Mouse (Mus musculus) hindbrain, postnatal 0 days (tissue): ENCODE results near the gene Rbm47. TPM values are rescaled to one million over a fixed set of nuclear protein-coding genes. Genes with fewer than 3 reads are reported as not detected.

Source experiments
- ATAC-seq: fragments of 200-750 bp; cut with Nextera tagmentation; 2 replicates; pipeline ENCODE4 v1.8.0; 2017; ENCODE audit warnings: mild to moderate bottlenecking, moderate TSS enrichment, moderate library complexity
- DNase-seq: peaks from one replicate; pipeline ENCODE4 v3.0.0-alpha.2; 2015; ENCODE audit warnings: low spot score
- H3K27ac ChIP-seq: fragments of 300-500 bp; sonication (generic); 2 replicates; pipeline ENCODE4 v1.5.1; 2014; ENCODE audit warnings: mild to moderate bottlenecking
- H3K27me3 ChIP-seq: fragments of 300-500 bp; sonication (generic); 2 replicates; pipeline ENCODE4 v1.6.1; 2014; ENCODE audit warnings: low read length, mixed read lengths; ENCODE audit not compliant: insufficient read depth
- H3K36me3 ChIP-seq: fragments of 300-500 bp; sonication (generic); 2 replicates; pipeline ENCODE4 v1.6.1; 2014; ENCODE audit warnings: low read length, mixed read lengths; ENCODE audit not compliant: insufficient read depth
- H3K4me1 ChIP-seq: fragments of 300-500 bp; sonication (generic); 2 replicates; pipeline ENCODE4 v1.6.1; 2014; ENCODE audit warnings: antibody characterized with exemption, low read length, mixed read lengths; ENCODE audit not compliant: insufficient read depth
- H3K4me2 ChIP-seq: fragments of 300-500 bp; sonication (generic); 2 replicates; pipeline ENCODE4 v1.6.1; 2014; ENCODE audit warnings: low read depth, mild to moderate bottlenecking, low read length, moderate library complexity, mixed read lengths
- H3K4me3 ChIP-seq: fragments of 300-500 bp; sonication (generic); 2 replicates; pipeline ENCODE4 v1.5.1; 2014; ENCODE audit warnings: low read length
- H3K9ac ChIP-seq: fragments of 300-500 bp; sonication (generic); replicated peaks from 2 replicates; pipeline ENCODE4 v1.6.1; 2014; ENCODE audit warnings: mild to moderate bottlenecking, low read length, moderate library complexity, mixed read lengths
- H3K9me3 ChIP-seq: fragments of 300-500 bp; sonication (generic); 2 replicates; pipeline ENCODE4 v1.6.1; 2016; ENCODE audit warnings: low read length, mixed read lengths
- CTCF ChIP-seq: IDR thresholded peaks from 2 replicates; pipeline ENCODE4 v1.5.1; 2016; ENCODE audit warnings: antibody characterized with exemption, control low read depth, low read depth
- WGBS: fragments of 180-500 bp; shearing (Covaris S2); extraction: QIAGEN DNeasy Blood & Tissue Kit; methylation state at CpG from one replicate; pipeline ENCODE4 v1.1.7; 2014; 5-methylcytosine and 5-hydroxymethylcytosine counted together
- polyA plus RNA-seq: library from polyadenylated mRNA; unstranded; fragments of >200 nt; fragmentation: Nextera tagmentation; extraction: Ambion mirVana; gene quantifications from 2 replicates; pipeline ENCODE4 v1.2.1, GENCODE M21; 2015
- total RNA-seq: library from RNA; depleted of rRNA; stranded (reverse); fragments of >200 nt; gene quantifications from 2 replicates; pipeline ENCODE4 v1.2.3, GENCODE M21; 2014

Gene Rbm47
- total and polyA plus RNA-seq, 2 experiments from 2014 or later, result 2.5 to 5.0 TPM

- Histone ChIP-seq H3K9me3 (no peaks in the 10 kb centered on the region), H3K4me3 (no peak overlapping the region), H3K27ac (no peak overlapping the region), H3K27me3 (no peaks in the 10 kb centered on the region), H3K36me3 (no peaks in the 10 kb centered on the region), H3K4me1 (no peaks in the 10 kb centered on the region), H3K9ac (no peak overlapping the region), H3K4me2 (no peak overlapping the region)
- 92% methylated on average over 2 of the region's 2 CpGs for WGBS
- no peak for ATAC-seq
- TF ChIP-seq CTCF, result no peak
- DNase-seq, result no peak
Observed at GRCm38 (mm10) chr5:66015449-66015961, 157.4 kb downstream of the Rbm47 start.

GRCm38 (mm10) chr5:66014437-66014836 is 158.5 kb downstream of the Rbm47 start:
- Histone ChIP-seq H3K4me3 (no peak overlapping the region), H3K27ac (no peak overlapping the region)
- 88% methylated on average over 2 of the region's 2 CpGs for WGBS

GRCm38 (mm10) chr5:66013999-66014398 is 158.9 kb downstream of the Rbm47 start:
- Histone ChIP-seq H3K4me2 (no peak overlapping the region), H3K27ac (no peak overlapping the region), H3K9me3 (no peaks in the 10 kb centered on the region), H3K4me1 (no peaks in the 10 kb centered on the region), H3K27me3 (no peaks in the 10 kb centered on the region), H3K36me3 (no peaks in the 10 kb centered on the region), H3K4me3 (no peak overlapping the region), H3K9ac (no peak overlapping the region)
- no peak for DNase-seq
- TF ChIP-seq CTCF, result no peak
- ATAC-seq, result no peak
- WGBS, result 79% methylated on average over 3 of the region's 3 CpGs

More at GRCm38 (mm10) chr5:66014437-66014836, 158.5 kb downstream of the Rbm47 start:
- Histone ChIP-seq H3K27me3 (no peaks in the 10 kb centered on the region), H3K4me1 (no peaks in the 10 kb centered on the region), H3K4me2 (no peak overlapping the region), H3K36me3 (no peaks in the 10 kb centered on the region), H3K9ac (no peak overlapping the region), H3K9me3 (no peaks in the 10 kb centered on the region)
- TF ChIP-seq CTCF, result no peak
- ATAC-seq, result no peak
- no peak for DNase-seq

GRCm38 (mm10) chr5:66008245-66008967 is 164.5 kb downstream of the Rbm47 start:
- 87% methylated on average over 15 of the region's 15 CpGs for WGBS
- ATAC-seq (no peak), DNase-seq (no peak)
- Histone ChIP-seq H3K27me3 (no peaks in the 10 kb centered on the region), H3K9me3 (no peaks in the 10 kb centered on the region), H3K4me3 (no peak overlapping the region), H3K9ac (no peak overlapping the region), H3K4me1 (no peaks in the 10 kb centered on the region), H3K27ac (no peak overlapping the region), H3K4me2 (no peak overlapping the region), H3K36me3 (no peaks in the 10 kb centered on the region)
- no peak for TF ChIP-seq CTCF

GRCm38 (mm10) chr5:66005041-66005678 is 167.8 kb downstream of the Rbm47 start:
- Histone ChIP-seq H3K4me2 (no peak overlapping the region), H3K27me3 (no peaks in the 10 kb centered on the region), H3K9ac (no peak overlapping the region), H3K36me3 (no peaks in the 10 kb centered on the region), H3K27ac (no peak overlapping the region), H3K4me1 (no peaks in the 10 kb centered on the region), H3K9me3 (no peaks in the 10 kb centered on the region), H3K4me3 (no peak overlapping the region)
- DNase-seq (no peak), ATAC-seq (no peak)
- WGBS, result 40% methylated on average over 16 of the region's 16 CpGs
- no peak for TF ChIP-seq CTCF

- H3K4me2 ChIP-seq, result no peak within 1 kb of the TSS
- no peaks in the 10 kb centered on the region for H3K4me1 ChIP-seq
- DNase-seq (no peak), ATAC-seq (no peak)
- H3K36me3 ChIP-seq, result no peaks in the 10 kb centered on the region
- no peaks in the 10 kb centered on the region for H3K9me3 ChIP-seq
- H3K4me3 ChIP-seq, result no peak within 1 kb of the TSS
- 74% methylated on average over 14 of the region's 14 CpGs for WGBS
- no peaks in the 10 kb centered on the region for H3K27me3 ChIP-seq
- H3K27ac ChIP-seq, result no peak within 1 kb of the TSS
- no peak within 1 kb of the TSS for H3K9ac ChIP-seq
- TF ChIP-seq CTCF, result no peak
Observed at GRCm38 (mm10) chr5:66004134-66004925, 168.6 kb downstream of the Rbm47 start, which contains the start of gene 9130230L23Rik. Gene 9130230L23Rik, minus strand, starts transcription at chr5:66004285.
